Mouse (Mus musculus): ENCODE results near the gene Rhbdl3. TPM values are rescaled to one million over a fixed set of nuclear protein-coding genes. Genes with fewer than 3 reads are reported as not detected.
A peak's percentile ranks its signal among the peaks of the same experiment; 100 is the strongest.

The Rhbdl3 gene
- total and polyA plus RNA-seq, 2 experiments from 2014 or later: 2.8 to 6.7 TPM

GRCm38 (mm10) chr11:80301316-80302045, 769 bp downstream of the Rhbdl3 start:
- peak overlapping the region; percentile 99 for H3K4me2 ChIP-seq (ENCODE audit: low read depth)
- H3K36me3 ChIP-seq (ENCODE audit: insufficient read depth): no peaks in the 10 kb centered on the region
- 0 out of 2 replicates have a peak, but pooled peaks cover 3% of the 10 kb centered on the region for H3K4me1 ChIP-seq (ENCODE audit: insufficient read depth)
- no peaks in the 10 kb centered on the region for H3K27me3 ChIP-seq (ENCODE audit: insufficient read depth, low read length)
- peak overlapping the region; percentile 65 for H3K9ac ChIP-seq
- DNase-seq (peak; percentile 68), ATAC-seq (peak; percentile 33)
- peak overlapping the region; percentile 3; the same call in 1 of the 2 replicates for H3K27ac ChIP-seq (ENCODE audit: low read depth, low read length)
- TF ChIP-seq CTCF (IDR thresholded peaks at IDR 0.05; ENCODE audit: low read depth): peak; percentile 51
- H3K9me3 ChIP-seq (ENCODE audit: low read length): no peaks in the 10 kb centered on the region
- H3K4me3 ChIP-seq (ENCODE audit: low read depth, low read length): peak overlapping the region; percentile 77
- WGBS: under 1% methylated on average over 53 of the region's 53 CpGs

GRCm38 (mm10) chr11:80302046-80302390, 1.3 kb downstream of the Rhbdl3 start:
- Histone ChIP-seq H3K9ac (peak overlapping the region; percentile 65), H3K4me1 (ENCODE audit: insufficient read depth) (0 out of 2 replicates have a peak, but pooled peaks cover 3% of the 10 kb centered on the region), H3K27me3 (ENCODE audit: insufficient read depth, low read length) (no peaks in the 10 kb centered on the region), H3K9me3 (ENCODE audit: low read length) (no peaks in the 10 kb centered on the region), H3K27ac (ENCODE audit: low read depth, low read length) (no peak overlapping the region), H3K36me3 (ENCODE audit: insufficient read depth) (no peaks in the 10 kb centered on the region), H3K4me2 (ENCODE audit: low read depth) (peak overlapping the region; percentile 99), H3K4me3 (ENCODE audit: low read depth, low read length) (peak overlapping the region; percentile 77)
- TF ChIP-seq CTCF (IDR thresholded peaks at IDR 0.05; ENCODE audit: low read depth): no peak
- 2% methylated on average over 9 of the region's 9 CpGs for WGBS
- DNase-seq (no peak), ATAC-seq (no peak)

GRCm38 (mm10) chr11:80302536-80302935, 1.8 kb downstream of the Rhbdl3 start:
- 3% methylated on average over 11 of the region's 11 CpGs for WGBS
- Histone ChIP-seq H3K9me3 (ENCODE audit: low read length) (no peaks in the 10 kb centered on the region), H3K4me3 (ENCODE audit: low read depth, low read length) (peak overlapping the region; percentile 77), H3K4me1 (ENCODE audit: insufficient read depth) (0 out of 2 replicates have a peak, but pooled peaks cover 3% of the 10 kb centered on the region), H3K36me3 (ENCODE audit: insufficient read depth) (no peaks in the 10 kb centered on the region), H3K4me2 (ENCODE audit: low read depth) (peak overlapping the region; percentile 99), H3K27ac (ENCODE audit: low read depth, low read length) (no peak overlapping the region), H3K27me3 (ENCODE audit: insufficient read depth, low read length) (no peaks in the 10 kb centered on the region), H3K9ac (peak overlapping the region; percentile 26; the same call in 1 of the 2 replicates)
- ATAC-seq (peak; percentile 93), DNase-seq (peak; percentile 89)
- TF ChIP-seq CTCF (IDR thresholded peaks at IDR 0.05; ENCODE audit: low read depth): no peak

DNA sequence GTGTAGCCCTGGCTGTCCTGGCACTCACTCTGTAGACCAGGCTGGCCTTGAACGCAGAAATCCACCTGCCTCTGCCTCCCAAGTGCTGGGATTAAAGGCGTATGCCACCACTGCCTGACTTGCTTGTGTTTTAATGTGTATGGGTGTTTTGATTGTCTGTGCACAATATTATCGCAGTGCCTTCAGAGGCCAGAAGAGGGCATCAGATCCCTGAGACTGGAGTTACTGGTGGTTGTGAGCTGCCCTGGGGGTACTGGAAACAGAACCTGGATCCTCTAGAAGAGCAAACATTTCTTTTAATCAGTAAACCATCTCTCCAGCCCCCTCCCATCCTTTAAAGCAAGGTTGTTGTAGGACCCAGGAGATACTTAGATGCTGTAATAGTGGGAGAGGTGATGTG, 3.0 kb downstream of the Rhbdl3 start:
- no peaks in the 10 kb centered on the region for H3K9me3 ChIP-seq (ENCODE audit: low read length)
- no peak overlapping the region for H3K9ac ChIP-seq
- DNase-seq (no peak), ATAC-seq (no peak)
- H3K36me3 ChIP-seq (ENCODE audit: insufficient read depth): no peaks in the 10 kb centered on the region
- H3K4me3 ChIP-seq (ENCODE audit: low read depth, low read length): no peak overlapping the region
- no peak overlapping the region for H3K4me2 ChIP-seq (ENCODE audit: low read depth)
- 89% methylated on average over 3 of the region's 3 CpGs for WGBS
- H3K27me3 ChIP-seq (ENCODE audit: insufficient read depth, low read length): no peaks in the 10 kb centered on the region
- H3K4me1 ChIP-seq (ENCODE audit: insufficient read depth): 0 out of 2 replicates have a peak, but pooled peaks cover 3% of the 10 kb centered on the region
- peak; percentile 33 for TF ChIP-seq CTCF (IDR thresholded peaks at IDR 0.05; ENCODE audit: low read depth)
- no peak overlapping the region for H3K27ac ChIP-seq (ENCODE audit: low read depth, low read length)

GRCm38 (mm10) chr11:80304846-80305245, 4.1 kb downstream of the Rhbdl3 start:
- Histone ChIP-seq H3K4me1 (ENCODE audit: insufficient read depth) (0 out of 2 replicates have a peak, but pooled peaks cover 3% of the 10 kb centered on the region), H3K36me3 (ENCODE audit: insufficient read depth) (no peaks in the 10 kb centered on the region), H3K27me3 (ENCODE audit: insufficient read depth, low read length) (no peaks in the 10 kb centered on the region), H3K9ac (no peak overlapping the region), H3K27ac (ENCODE audit: low read depth, low read length) (no peak overlapping the region), H3K4me2 (ENCODE audit: low read depth) (no peak overlapping the region), H3K4me3 (ENCODE audit: low read depth, low read length) (no peak overlapping the region), H3K9me3 (ENCODE audit: low read length) (no peaks in the 10 kb centered on the region)
- DNase-seq (no peak), ATAC-seq (no peak)
- 62% methylated on average over 10 of the region's 10 CpGs for WGBS
- no peak for TF ChIP-seq CTCF (IDR thresholded peaks at IDR 0.05; ENCODE audit: low read depth)

- no peak for ATAC-seq
- H3K27me3 ChIP-seq (ENCODE audit: insufficient read depth, low read length): no peaks in the 10 kb centered on the region
- H3K4me3 ChIP-seq (ENCODE audit: low read depth, low read length): no peak overlapping the region
- H3K9me3 ChIP-seq (ENCODE audit: low read length): no peaks in the 10 kb centered on the region
- H3K9ac ChIP-seq: no peak overlapping the region
- H3K36me3 ChIP-seq (ENCODE audit: insufficient read depth): no peaks in the 10 kb centered on the region
- H3K4me1 ChIP-seq (ENCODE audit: insufficient read depth): no peaks in the 10 kb centered on the region
- H3K4me2 ChIP-seq (ENCODE audit: low read depth): no peak overlapping the region
- no peak for TF ChIP-seq CTCF (IDR thresholded peaks at IDR 0.05; ENCODE audit: low read depth)
- no peak overlapping the region for H3K27ac ChIP-seq (ENCODE audit: low read depth, low read length)
- DNase-seq: no peak
- 67% methylated on average over 6 of the region's 6 CpGs for whole genome bisulfite sequencing
Observed at GRCm38 (mm10) chr11:80308537-80308936, 7.8 kb downstream of the Rhbdl3 start.

- H3K4me2 ChIP-seq (ENCODE audit: low read depth): no peak overlapping the region
- no peaks in the 10 kb centered on the region for H3K27me3 ChIP-seq (ENCODE audit: insufficient read depth, low read length)
- no peak for TF ChIP-seq CTCF (IDR thresholded peaks at IDR 0.05; ENCODE audit: low read depth)
- H3K36me3 ChIP-seq (ENCODE audit: insufficient read depth): no peaks in the 10 kb centered on the region
- H3K27ac ChIP-seq (ENCODE audit: low read depth, low read length): no peak overlapping the region
- DNase-seq (no peak), ATAC-seq (no peak)
- no peaks in the 10 kb centered on the region for H3K9me3 ChIP-seq (ENCODE audit: low read length)
- H3K9ac ChIP-seq: no peak overlapping the region
- WGBS: 15% methylated on average over 4 of the region's 4 CpGs
- no peaks in the 10 kb centered on the region for H3K4me1 ChIP-seq (ENCODE audit: insufficient read depth)
- H3K4me3 ChIP-seq (ENCODE audit: low read depth, low read length): no peak overlapping the region
Observed at GRCm38 (mm10) chr11:80311271-80311670, 10.6 kb downstream of the Rhbdl3 start.
